8 mouse cellular contexts compared by ENCODE assay signal in the genomic region with DNA sequence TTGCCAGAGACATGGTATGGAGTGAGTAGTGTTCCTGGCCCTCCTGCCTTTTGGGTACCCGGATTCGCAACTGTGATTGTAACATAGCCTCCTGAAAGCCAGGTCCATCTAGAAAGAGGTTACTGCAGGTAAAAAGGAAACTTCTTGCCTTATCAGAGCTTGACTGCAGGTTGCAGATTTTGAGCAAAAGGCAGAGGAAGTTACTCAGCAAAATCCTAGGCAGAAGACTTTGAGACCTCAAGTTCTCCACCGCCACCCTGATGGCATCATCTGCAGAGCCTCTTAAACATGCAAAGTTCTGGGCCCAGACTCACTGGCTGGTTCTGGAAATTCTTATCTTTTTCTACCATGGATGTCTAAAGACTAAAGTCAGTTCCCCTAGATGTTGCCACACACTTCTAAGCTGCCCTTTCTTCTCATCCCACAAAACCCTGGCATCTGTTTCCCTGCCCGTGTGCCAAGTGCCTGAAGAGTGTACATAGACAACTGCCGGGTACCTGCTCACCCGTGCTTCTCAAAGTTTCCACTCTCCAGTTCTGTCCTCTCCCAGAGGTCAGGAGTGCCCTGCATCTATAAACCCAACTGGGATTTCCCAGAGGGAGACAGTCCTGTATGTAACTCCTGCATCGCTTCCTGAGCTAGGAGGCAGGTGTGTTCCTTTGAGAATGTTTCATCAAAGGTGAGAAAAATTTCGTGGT. TPM values are rescaled to one million over a fixed set of nuclear protein-coding genes. Genes with fewer than 3 reads are reported as not detected.
DNase-seq lines count a peak whose midpoint lies in the region; ATAC-seq and TF ChIP-seq lines count a peak whose summit lies in the region.

No protein-coding gene starts in this region.

- no peaks in the 10 kb centered on the region for H3K36me3 ChIP-seq in kidney, embryonic 14.5 days (ENCODE audit: control insufficient read depth, insufficient read depth, low read length)
- no peaks in the 10 kb centered on the region for H3K36me3 ChIP-seq in hindbrain, postnatal 0 days (ENCODE audit: insufficient read depth, low read length)
- H3K36me3 ChIP-seq in neural tube, embryonic 12.5 days, result no peaks in the 10 kb centered on the region

- peaks cover 15% of the 10 kb centered on the region for H3K4me1 ChIP-seq in kidney, embryonic 14.5 days (ENCODE audit: control insufficient read depth, insufficient read depth, low read length)
- peaks cover 21% of the 10 kb centered on the region for H3K4me1 ChIP-seq in hindbrain, postnatal 0 days (ENCODE audit: insufficient read depth, low read length)
- H3K4me1 ChIP-seq in neural tube, embryonic 12.5 days, result peaks cover 24% of the 10 kb centered on the region

- no peak overlapping the region for H3K4me3 ChIP-seq in kidney, embryonic 14.5 days (ENCODE audit: low read length)
- peak overlapping the region; percentile 94 for H3K4me3 ChIP-seq in hindbrain, postnatal 0 days (ENCODE audit: low read length)
- H3K4me3 ChIP-seq in neural tube, embryonic 12.5 days, result no peak overlapping the region

- no peak overlapping the region for H3K27ac ChIP-seq in kidney, embryonic 14.5 days (ENCODE audit: low read depth, low read length)
- peak overlapping the region; percentile 88; the same call in 1 of the 2 replicates for H3K27ac ChIP-seq in hindbrain, postnatal 0 days
- no peak overlapping the region for H3K27ac ChIP-seq in neural tube, embryonic 12.5 days

- H3K27me3 ChIP-seq in kidney, embryonic 14.5 days (ENCODE audit: control insufficient read depth, insufficient read depth, low read length), result peaks cover 9% of the 10 kb centered on the region; the same call in 1 of the 2 replicates
- H3K27me3 ChIP-seq in hindbrain, postnatal 0 days (ENCODE audit: insufficient read depth, low read length), result no peaks in the 10 kb centered on the region
- peaks cover 6% of the 10 kb centered on the region; the same call in 1 of the 2 replicates for H3K27me3 ChIP-seq in neural tube, embryonic 12.5 days (replicated peaks)

- ATAC-seq in kidney, embryonic 14.5 days (ENCODE audit: low FRiP score, low TSS enrichment), result no peak
- peak; percentile 30 for ATAC-seq in common myeloid progenitor, adult 5-6 weeks (replicated peaks; ENCODE audit: low read depth, poor library complexity, severe bottlenecking)
- no peak for ATAC-seq in hindbrain, postnatal 0 days
- no peak for ATAC-seq in neural tube, embryonic 12.5 days (ENCODE audit: low FRiP score, low read depth)

- peak overlapping the region; percentile 88; the same call in 1 of the 2 replicates for H3K4me2 ChIP-seq in kidney, embryonic 14.5 days (replicated peaks; ENCODE audit: low read depth, low read length)
- H3K4me2 ChIP-seq in hindbrain, postnatal 0 days (ENCODE audit: low read depth, low read length), result peak overlapping the region; percentile 57
- H3K4me2 ChIP-seq in neural tube, embryonic 12.5 days (replicated peaks), result peak overlapping the region; percentile 78

- 68% methylated on average over 8 of the region's 8 CpGs for WGBS in kidney, embryonic 14.5 days
- 68% methylated on average over 8 of the region's 8 CpGs for WGBS in hindbrain, postnatal 0 days
- 71% methylated on average over 8 of the region's 8 CpGs for WGBS in neural tube, embryonic 12.5 days

- intact Hi-C loops in left cerebral cortex, postnatal 36 days (cut with DNase I), result loop anchor here (5.0 kb wide), 8 partner anchors 46 to 336 kb away; a partner anchor contains a TSS

- H3K9ac ChIP-seq in kidney, embryonic 14.5 days (ENCODE audit: low read depth, low read length), result no peak overlapping the region
- peak overlapping the region; percentile 77; the same call in 1 of the 2 replicates for H3K9ac ChIP-seq in hindbrain, postnatal 0 days (replicated peaks; ENCODE audit: low read length)
- peak overlapping the region; percentile 85 for H3K9ac ChIP-seq in neural tube, embryonic 12.5 days

- no peaks in the 10 kb centered on the region for H3K9me3 ChIP-seq in kidney, embryonic 14.5 days (ENCODE audit: control insufficient read depth, low read length)
- no peaks in the 10 kb centered on the region for H3K9me3 ChIP-seq in hindbrain, postnatal 0 days (ENCODE audit: low read length)
- no peaks in the 10 kb centered on the region for H3K9me3 ChIP-seq in neural tube, embryonic 12.5 days

- TF ChIP-seq CTCF in hindbrain, postnatal 0 days (IDR thresholded peaks at IDR 0.05; ENCODE audit: low read depth), result no peak

- DNase-seq in kidney, adult 11 months, result no peak
- no peak for DNase-seq in hindbrain, postnatal 0 days (ENCODE audit: low spot score)
- no peak for DNase-seq in testis, postnatal 14 days (ENCODE audit: low spot score)
- DNase-seq in kidney, postnatal 36 days, result no peak
- no peak for DNase-seq in left cerebral cortex, postnatal 36 days (ENCODE audit: low spot score in 2 of 2)

RNA-seq across cellular contexts. Expression of a gene that starts 1.0 kb away (rescaled TPM):
- 18.0 and 28.8 TPM in 2 replicates for polyA plus RNA-seq in kidney, embryonic 14.5 days (2014; fragmentation: Nextera tagmentation; extraction: Ambion mirVana)
- total RNA-seq in common myeloid progenitor, adult 5-6 weeks (2017), result 18.0 and 25.5 TPM in 2 replicates
- total RNA-seq in hindbrain, postnatal 0 days (2014; rRNA removed), result 135 and 144 TPM in 2 replicates
- polyA plus RNA-seq in hindbrain, postnatal 0 days (2015; fragmentation: Nextera tagmentation; extraction: Ambion mirVana), result 85.6 and 86.0 TPM in 2 replicates
- 95.3 and 96.0 TPM in 2 replicates for polyA plus RNA-seq in neural tube, embryonic 12.5 days (2016; fragmentation: Nextera tagmentation; extraction: Ambion mirVana)
- 100 to 1,000 TPM; 247 to 286 TPM for total RNA-seq in left cerebral cortex, postnatal 36 days (2021)
